Comparison of ENCODE assay signal across 21 mouse cellular contexts in genomic region chr8:78932069-78932468, GRCm38 (mm10).
DNase-seq lines count a peak whose midpoint lies in the region; ATAC-seq lines count a peak whose summit lies in the region.
"Had no signal": no experiment of that assay in that cellular context is flagged by ENCODE, and none has a peak within 500 bp of the region (broad histone marks: within the 10 kb centered on the region; RNA-seq: fewer than 3 reads in every experiment).

No protein-coding gene starts in this region.

- no peaks in the 10 kb centered on the region for H3K27me3 ChIP-seq in neural tube, embryonic 13.5 days
- no peaks in the 10 kb centered on the region for H3K27me3 ChIP-seq in neural tube, embryonic 15.5 days (replicated peaks)
- H3K27me3 ChIP-seq in neural tube, embryonic 14.5 days (ENCODE audit: control insufficient read depth, insufficient read depth, low read length), result no peaks in the 10 kb centered on the region
- H3K27me3 ChIP-seq: CH12.LX had no signal

- H3K27ac ChIP-seq in neural tube, embryonic 13.5 days (replicated peaks), result no peak overlapping the region
- no peak overlapping the region for H3K27ac ChIP-seq in neural tube, embryonic 15.5 days (replicated peaks)
- H3K27ac ChIP-seq in neural tube, embryonic 14.5 days (ENCODE audit: low read depth, low read length), result no peak overlapping the region

- H3K36me3 ChIP-seq in neural tube, embryonic 13.5 days, result no peaks in the 10 kb centered on the region
- H3K36me3 ChIP-seq in neural tube, embryonic 15.5 days, result no peaks in the 10 kb centered on the region
- no peaks in the 10 kb centered on the region for H3K36me3 ChIP-seq in neural tube, embryonic 14.5 days (ENCODE audit: control insufficient read depth, insufficient read depth, low read length)
- H3K36me3 ChIP-seq: G1E had no signal

- H3K4me1 ChIP-seq in neural tube, embryonic 13.5 days (replicated peaks), result no peaks in the 10 kb centered on the region
- peaks cover 7% of the 10 kb centered on the region; the same call in 1 of the 2 replicates for H3K4me1 ChIP-seq in neural tube, embryonic 15.5 days
- H3K4me1 ChIP-seq in neural tube, embryonic 14.5 days (ENCODE audit: control insufficient read depth, insufficient read depth, low read length), result no peaks in the 10 kb centered on the region

- 86% methylated on average over 6 of the region's 6 CpGs for WGBS in neural tube, embryonic 13.5 days
- 80% methylated on average over 6 of the region's 6 CpGs for WGBS in neural tube, embryonic 15.5 days
- WGBS in neural tube, embryonic 14.5 days, result 84% methylated on average over 6 of the region's 6 CpGs

- 0 out of 2 replicates have a peak, but pooled peaks have one; percentile 50 for ATAC-seq in neural tube, embryonic 13.5 days (ENCODE audit: low read depth)
- no peak for ATAC-seq in neural tube, embryonic 15.5 days (ENCODE audit: low FRiP score)
- ATAC-seq in neural tube, embryonic 14.5 days (ENCODE audit: low read depth), result peak; percentile 40; the same call in 1 of the 2 replicates
- ATAC-seq: activated CD4-positive, CD25-positive, alpha-beta regulatory T cell, adult 4 months; CD4-positive, CD25-positive, alpha-beta regulatory T cell, adult 4 months; Patski had no signal

- intact Hi-C loops in heart, postnatal 25 days (cut with DNase I), result no loop called here

- H3K4me2 ChIP-seq in neural tube, embryonic 13.5 days, result no peak overlapping the region
- H3K4me2 ChIP-seq in neural tube, embryonic 15.5 days, result no peak overlapping the region
- H3K4me2 ChIP-seq in neural tube, embryonic 14.5 days (ENCODE audit: low read depth, low read length), result no peak overlapping the region

- no peaks in the 10 kb centered on the region; the same call in 1 of the 2 replicates for H3K9me3 ChIP-seq in neural tube, embryonic 13.5 days
- H3K9me3 ChIP-seq in neural tube, embryonic 15.5 days (replicated peaks), result no peaks in the 10 kb centered on the region
- no peaks in the 10 kb centered on the region for H3K9me3 ChIP-seq in neural tube, embryonic 14.5 days (ENCODE audit: control insufficient read depth, low read length)
- H3K9me3 ChIP-seq: G1E had no signal

- H3K9ac ChIP-seq in neural tube, embryonic 13.5 days, result no peak overlapping the region
- H3K9ac ChIP-seq in neural tube, embryonic 15.5 days (replicated peaks), result no peak overlapping the region
- no peak overlapping the region for H3K9ac ChIP-seq in neural tube, embryonic 14.5 days (replicated peaks; ENCODE audit: low read depth, low read length)

- no peak overlapping the region for H3K4me3 ChIP-seq in neural tube, embryonic 13.5 days
- no peak overlapping the region for H3K4me3 ChIP-seq in neural tube, embryonic 15.5 days (replicated peaks)
- H3K4me3 ChIP-seq in neural tube, embryonic 14.5 days (ENCODE audit: low read depth, low read length), result no peak overlapping the region

- DNase-seq in heart, adult 11 months, result peak; percentile 60
- DNase-seq in heart, postnatal 25 days (ENCODE audit: low spot score), result no peak
- DNase-seq in neural tube, embryonic 10.5 days (ENCODE audit: extremely low spot score, low spot score), result no peak
- DNase-seq: adrenal gland, adult 2 months; adrenal gland, adult 8-10 months; adrenal gland, postnatal 10 days; adrenal gland, postnatal 14 days; adrenal gland, postnatal 25 days; adrenal gland, postnatal 36 days; B cell, adult 2 months; cerebellum, adult 11 months; cerebellum, adult 11-12 months; cerebellum, adult 18-20 months had no signal
